Mouse (Mus musculus): ENCODE measurements around the gene Gm43064.

- TF ChIP-seq CTCF (IDR thresholded peaks at IDR 0.05) (no peak), EP300 (IDR thresholded peaks at IDR 0.05) (no peak)
Measured at GRCm38 (mm10) chr3:103834001-103834400, 24.6 kb downstream of the Gm43064 start.
